Mouse (Mus musculus): ENCODE data around the gene Plcb2. TPM values are rescaled to one million over a fixed set of nuclear protein-coding genes. Genes with fewer than 3 reads are reported as not detected.

The Plcb2 gene
- polyA plus RNA-seq, 1 experiment = 0.35 TPM

DNA sequence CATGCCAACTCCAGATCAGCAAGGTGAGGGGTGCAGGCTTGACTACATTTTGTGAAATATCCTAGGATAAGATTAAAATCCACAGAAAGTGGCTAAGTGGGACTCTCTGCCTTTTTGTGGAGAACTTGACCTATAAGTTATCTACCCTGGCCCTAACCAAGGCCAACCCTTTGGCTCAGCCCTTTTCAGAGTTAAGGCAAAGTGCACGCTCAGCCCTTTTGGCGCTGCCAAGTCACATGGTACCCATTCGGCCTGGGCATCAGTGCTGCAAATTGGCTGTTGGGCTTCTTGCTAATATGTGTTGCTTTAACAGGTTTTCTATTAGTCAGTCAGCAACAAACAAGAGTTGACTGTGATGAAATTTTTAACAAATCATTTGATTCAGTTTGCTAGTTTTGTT is 40.4 kb downstream of the Plcb2 start:
- no peak for TF ChIP-seq GATA1 (IDR thresholded peaks at IDR 0.05; ENCODE audit: low read length)

DNA sequence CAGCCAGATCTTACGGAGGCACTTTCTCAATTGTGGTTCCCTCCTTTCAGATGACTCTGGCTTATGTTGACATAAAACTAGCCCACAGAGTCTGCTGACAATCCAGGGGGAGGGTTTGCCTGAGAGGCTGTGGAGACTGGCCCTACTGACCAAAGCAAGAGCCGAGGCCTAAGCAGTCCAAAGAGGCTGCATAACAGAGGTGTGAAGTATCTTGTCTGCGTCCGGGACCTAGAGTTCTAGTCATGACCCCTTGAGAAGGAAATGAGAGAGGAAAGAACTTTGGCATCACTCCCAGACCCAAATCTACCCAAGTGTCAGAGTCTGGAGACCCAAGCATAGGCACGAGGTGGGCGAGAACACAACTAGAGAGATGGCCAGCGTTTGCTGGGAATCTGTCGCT is 41.5 kb downstream of the Plcb2 start:
- no peak for TF ChIP-seq GATA1 (IDR thresholded peaks at IDR 0.05; ENCODE audit: low read length)

DNA sequence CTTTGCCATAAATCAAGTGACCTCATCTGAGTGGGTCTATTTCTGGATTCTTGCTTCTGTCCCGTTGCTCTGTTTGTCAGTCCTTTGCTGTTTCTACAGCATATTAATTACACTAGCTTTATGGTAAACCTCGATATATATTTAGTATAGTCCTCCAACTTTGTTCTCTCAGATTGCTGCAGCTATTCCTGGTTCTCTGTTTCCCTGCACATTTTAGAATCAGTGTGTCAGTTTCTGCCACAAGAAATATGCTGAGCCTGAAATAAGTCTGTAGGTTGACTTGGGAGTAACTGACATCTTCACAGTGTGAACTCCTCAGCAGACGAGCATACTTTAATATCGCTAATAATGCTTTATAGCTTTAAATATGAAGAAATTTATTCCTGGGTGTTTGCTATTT is 43.1 kb downstream of the Plcb2 start:
- TF ChIP-seq GATA1 (IDR thresholded peaks at IDR 0.05; ENCODE audit: low read length) = no peak

DNA sequence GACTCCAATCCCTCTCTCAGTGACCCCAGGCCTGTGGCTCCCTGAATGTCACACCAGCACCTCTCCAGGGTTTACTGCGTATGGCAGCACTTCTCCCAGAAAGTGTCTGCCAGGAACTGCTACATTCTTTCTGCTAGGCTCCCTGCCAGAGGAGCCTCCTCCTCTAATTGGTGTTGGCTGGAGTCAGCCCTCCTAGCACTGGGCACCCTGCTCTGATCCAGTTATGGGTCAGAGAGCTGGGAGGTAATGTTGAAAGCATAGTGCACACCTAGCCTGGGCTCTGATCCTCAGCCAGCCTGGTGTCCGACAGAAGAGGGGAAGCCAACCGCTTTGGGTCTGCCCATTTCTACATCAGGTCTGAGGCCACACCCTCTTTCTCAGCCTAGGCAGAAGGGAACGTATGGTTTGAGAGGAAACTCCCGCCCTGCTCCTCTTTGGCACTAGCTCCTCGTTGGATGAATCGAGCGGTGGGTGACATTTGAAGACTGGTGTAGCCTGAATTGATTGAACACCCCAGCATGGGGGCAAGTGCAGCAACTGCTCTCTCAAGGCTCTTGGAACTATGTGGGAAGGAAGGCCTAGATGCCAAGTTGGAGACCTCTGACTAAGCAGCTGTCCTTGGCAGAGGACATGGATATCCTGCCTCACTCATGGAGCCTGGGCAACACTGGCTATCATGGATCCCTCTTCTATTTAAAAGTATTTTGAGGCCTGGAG is 45.5 kb downstream of the Plcb2 start:
- TF ChIP-seq GATA1 (IDR thresholded peaks at IDR 0.05; ENCODE audit: low read length) = no peak

DNA sequence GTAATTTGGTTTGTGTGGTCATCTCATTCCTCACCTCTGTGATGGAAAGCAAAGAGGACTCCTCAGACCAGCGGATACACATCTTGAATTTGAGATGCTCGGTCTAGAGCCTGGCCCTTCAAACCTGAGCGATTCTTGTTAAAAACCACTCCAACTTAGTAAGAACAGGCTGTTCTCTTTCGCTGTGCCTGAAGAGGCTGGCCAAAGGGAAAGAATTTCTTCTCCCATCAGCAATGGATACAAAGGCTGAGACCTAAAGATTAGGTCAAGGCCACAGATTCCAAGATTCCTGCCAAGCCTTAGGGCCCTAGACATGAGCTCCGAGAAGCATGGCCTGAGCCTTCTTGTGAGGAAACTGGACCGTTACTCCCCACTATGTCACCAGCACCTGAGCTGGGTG is 47.3 kb downstream of the Plcb2 start:
- TF ChIP-seq GATA1 (IDR thresholded peaks at IDR 0.05; ENCODE audit: low read length) = no peak

DNA sequence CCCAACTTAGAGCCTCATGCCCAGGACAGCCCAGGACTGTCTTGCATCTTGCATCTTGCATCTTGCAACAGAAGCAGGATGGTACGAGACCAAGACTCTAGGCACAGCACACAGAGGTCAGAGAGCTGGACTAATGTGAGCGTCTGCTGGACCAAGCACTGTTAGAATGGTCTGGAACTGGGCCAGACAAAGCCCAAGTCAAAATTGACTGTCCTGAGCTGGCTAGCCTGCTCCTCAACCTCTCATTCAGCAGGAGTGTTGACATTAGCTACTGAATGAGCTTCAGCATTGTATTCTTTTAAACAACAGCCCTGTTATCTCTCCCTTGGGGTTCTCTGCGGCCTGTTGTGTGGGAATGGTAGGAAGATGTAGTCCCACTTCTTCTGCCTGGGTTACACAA is 48.7 kb downstream of the Plcb2 start:
- TF ChIP-seq GATA1 (IDR thresholded peaks at IDR 0.05; ENCODE audit: low read length) = no peak

DNA sequence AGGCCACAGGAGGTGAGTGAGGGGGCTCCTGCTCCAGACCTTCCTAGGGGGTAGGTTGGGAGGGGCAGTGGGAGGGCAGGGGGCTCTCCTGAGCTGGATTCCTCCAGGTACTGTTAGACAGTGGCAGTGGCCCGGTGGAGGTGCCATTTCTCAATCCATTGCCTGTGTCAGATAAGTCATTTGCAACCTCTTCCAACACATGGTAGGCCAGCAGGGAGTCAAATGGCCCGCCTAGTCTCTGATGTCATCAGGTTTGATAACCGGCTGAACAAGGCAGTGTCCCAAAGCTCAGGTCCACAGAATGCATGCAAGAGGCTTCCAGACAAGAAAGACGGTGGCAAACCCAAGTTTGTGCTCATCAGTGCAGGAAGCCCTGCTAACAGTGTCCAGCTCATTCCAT is 50.4 kb downstream of the Plcb2 start:
- no peak for TF ChIP-seq GATA1 (IDR thresholded peaks at IDR 0.05; ENCODE audit: low read length)

DNA sequence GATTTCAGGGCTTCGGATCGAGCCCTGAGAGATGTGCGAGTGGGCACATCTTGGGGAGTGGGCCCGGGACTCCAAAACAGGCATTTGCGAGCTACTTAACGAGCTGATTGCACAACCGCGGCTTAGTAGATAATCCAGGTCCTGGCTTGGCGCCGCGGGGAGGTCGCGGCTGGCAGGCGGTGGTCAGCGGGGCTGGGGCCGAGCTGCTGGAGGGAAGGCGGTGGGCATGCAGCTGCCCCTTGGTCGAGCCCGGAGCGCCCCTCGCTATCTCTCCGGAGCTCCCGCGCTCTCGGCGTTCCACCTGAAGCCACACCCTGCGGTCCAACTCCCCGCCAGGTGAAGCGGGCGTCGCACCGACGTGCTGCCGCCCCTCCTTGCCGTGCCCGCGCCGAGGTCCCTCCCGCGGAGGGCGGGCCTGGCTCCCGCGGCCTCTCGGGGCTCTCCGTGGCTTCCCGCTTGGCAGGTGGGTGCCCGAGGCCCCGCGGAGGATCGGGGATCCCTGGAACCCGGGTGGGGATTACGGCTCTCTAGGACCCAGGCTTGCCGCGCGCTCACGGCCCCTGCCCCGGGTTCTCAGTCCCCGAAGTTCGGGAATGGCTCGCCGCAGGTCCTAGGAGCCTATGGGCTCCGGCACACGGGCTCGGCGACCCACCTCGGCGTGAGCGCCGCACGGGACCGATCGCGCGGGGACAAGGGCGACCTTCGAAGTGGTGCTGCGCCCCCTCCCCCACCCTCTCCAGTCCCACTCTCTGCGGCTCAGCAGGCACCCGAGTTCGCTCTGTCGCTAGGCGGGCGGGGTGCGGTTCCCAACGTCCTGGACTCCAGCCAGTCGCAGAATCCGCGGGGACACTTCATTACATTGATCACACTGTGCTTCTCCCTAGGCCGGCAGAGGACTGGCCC is 51.1 kb downstream of the Plcb2 start:
- TF ChIP-seq GATA1 (IDR thresholded peaks at IDR 0.05; ENCODE audit: low read length) = no peak

DNA sequence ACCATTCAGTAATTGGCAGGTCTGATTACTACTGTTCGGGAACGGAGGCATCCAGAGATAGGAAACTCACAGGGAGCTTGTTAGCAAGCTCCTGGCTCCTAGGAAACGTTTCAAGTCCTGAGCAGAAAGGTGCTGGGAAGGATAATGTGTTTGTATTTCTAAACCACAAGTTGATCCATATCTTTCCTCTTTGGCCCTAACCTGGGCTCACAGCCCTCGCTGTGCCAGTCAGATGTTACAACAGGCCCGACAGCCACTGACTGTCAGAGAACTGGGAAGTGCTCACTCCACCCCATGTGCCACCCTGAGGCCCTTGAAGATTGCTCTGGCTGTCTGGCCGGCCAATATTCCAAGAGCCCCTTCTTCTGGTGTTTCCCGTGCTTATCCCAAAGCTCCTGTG is 53.7 kb downstream of the Plcb2 start:
- no peak for TF ChIP-seq GATA1 (IDR thresholded peaks at IDR 0.05; ENCODE audit: low read length)

DNA sequence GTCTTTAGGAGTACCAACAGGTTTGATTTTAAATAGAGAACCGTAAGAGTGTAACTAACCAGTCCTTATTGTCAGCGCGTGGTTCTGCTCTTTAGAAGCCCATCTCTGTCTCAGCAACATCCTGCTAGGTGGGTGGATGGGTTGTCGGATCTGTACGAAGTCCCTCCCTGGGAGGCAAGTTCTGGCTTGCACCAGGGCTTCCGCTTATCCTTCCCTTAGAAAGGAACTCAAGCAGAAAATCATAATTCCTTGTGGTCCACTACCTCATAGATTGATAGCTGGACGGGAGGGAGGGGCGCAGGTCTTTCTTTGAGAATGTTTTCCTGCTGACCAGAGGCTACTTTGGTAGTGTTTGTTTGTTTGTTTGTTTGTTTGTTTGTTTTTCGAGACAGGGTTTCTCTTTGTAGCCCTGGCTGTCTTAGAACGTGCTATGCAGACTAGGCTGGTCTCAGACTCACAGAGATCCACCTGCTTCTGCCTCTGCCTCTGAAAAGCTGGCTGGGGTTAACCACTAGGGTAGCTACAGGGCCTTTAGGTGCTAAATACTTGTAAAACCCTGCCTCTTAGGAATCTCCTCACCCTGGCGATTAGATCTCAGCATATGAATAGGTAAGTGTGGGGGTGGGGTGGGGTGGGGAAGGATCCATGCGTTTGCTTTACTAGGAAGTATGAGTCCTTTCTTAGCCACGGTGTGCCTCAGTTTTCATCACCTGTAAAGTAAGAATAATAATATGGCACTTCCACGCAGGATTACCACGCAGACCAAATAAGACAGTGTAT is 54.4 kb downstream of the Plcb2 start:
- no peak for TF ChIP-seq GATA1 (IDR thresholded peaks at IDR 0.05; ENCODE audit: low read length)

DNA sequence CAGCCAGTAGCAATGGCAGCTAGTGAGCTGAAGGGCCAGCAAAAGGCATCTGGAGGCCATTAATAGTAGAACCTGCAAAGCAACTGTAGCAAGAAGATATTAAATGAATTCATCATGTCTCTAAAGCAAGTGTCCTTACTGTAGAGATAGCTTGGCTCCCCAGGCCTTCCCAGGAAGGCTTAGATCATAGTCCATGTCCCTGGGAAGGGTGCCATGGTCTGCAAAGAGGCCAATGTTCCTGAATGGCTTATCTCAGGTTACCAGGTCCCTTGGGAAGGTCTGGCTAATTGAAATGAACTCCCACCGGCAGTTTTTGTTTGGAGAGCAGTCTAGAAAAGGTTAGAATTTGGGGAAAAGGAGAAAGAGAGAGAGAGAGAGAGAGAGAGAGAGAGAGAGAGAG is 56.5 kb downstream of the Plcb2 start:
- TF ChIP-seq GATA1 (IDR thresholded peaks at IDR 0.05; ENCODE audit: low read length) = no peak

DNA sequence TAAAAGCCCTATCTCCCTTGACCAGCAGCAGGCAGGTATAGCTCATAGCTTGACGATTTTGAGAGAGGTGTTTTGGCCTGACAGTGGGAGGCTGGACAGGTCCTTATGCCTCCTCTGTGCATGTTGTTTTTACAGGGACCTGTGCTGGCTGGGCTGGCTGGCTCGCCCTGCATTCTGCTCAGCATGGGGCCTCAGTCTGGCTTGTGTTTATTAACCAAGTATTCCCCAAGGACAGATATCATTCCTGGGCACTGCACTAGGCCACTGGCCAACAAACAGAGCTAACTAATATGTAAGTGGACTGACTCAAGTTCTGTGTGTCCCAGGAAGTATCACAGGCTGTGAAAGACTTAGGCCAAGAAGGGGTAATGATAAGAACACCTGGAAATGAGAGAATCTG is 58.5 kb downstream of the Plcb2 start:
- no peak for TF ChIP-seq GATA1 (IDR thresholded peaks at IDR 0.05; ENCODE audit: low read length)

DNA sequence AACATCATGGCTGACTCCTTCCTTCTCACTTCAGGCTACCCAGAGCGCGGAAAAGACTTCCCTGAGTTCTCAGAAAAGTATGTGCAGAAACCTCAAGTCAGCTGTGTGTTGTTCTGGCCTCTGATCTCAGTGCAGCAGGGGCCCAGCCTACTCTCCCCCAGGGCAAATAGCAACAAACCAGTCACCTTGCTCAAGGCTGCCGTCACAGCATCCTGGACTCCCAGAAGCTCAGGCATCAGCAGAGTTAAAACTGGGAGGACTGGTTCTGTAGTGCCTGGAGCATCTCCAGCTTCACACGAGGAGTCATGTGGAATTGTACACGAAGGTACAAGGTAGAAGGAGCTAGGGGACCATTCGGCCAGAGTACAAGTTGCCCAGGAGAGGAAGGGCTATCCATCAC is 59.0 kb downstream of the Plcb2 start:
- TF ChIP-seq GATA1 (IDR thresholded peaks at IDR 0.05; ENCODE audit: low read length) = no peak

DNA sequence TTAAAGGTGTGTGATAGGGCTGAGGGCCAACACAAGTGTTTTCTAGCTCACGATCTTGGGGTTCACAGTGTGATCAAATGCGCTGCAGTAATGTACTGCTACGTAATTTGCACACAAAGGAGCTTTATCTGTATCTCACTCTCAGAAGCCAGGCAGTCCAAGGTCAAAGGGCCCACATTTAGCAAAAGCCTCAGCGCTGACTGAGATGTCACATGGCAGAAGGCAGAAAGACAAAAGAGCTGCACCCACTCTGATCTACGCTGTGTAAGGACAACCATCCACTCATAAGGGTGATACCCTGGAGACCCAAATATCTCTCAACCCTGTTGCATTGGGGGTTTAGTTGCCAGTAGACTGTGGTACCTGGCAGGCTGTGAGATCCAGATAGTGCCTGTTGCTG is 61.1 kb downstream of the Plcb2 start:
- no peak for TF ChIP-seq GATA1 (IDR thresholded peaks at IDR 0.05; ENCODE audit: low read length)

DNA sequence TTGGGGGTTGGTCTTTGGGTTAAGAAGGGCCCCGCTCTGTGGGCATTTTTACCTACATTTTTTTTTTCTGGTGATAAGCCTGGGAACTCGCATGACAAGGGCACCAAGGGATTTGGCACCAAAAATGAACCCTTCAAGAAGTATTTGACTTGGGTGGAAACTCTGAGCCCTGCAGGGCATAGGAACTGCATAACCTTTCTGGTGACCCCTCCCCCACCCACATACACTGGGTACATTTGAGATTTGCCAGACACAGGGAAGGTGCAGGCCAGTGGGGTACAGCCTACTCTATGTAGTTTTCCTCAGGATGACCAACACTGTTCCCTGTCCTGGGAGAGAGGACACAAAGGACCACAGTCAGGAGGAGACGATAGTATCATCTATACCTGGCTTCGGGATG is 62.6 kb downstream of the Plcb2 start:
- TF ChIP-seq GATA1 (IDR thresholded peaks at IDR 0.05; ENCODE audit: low read length) = no peak

DNA sequence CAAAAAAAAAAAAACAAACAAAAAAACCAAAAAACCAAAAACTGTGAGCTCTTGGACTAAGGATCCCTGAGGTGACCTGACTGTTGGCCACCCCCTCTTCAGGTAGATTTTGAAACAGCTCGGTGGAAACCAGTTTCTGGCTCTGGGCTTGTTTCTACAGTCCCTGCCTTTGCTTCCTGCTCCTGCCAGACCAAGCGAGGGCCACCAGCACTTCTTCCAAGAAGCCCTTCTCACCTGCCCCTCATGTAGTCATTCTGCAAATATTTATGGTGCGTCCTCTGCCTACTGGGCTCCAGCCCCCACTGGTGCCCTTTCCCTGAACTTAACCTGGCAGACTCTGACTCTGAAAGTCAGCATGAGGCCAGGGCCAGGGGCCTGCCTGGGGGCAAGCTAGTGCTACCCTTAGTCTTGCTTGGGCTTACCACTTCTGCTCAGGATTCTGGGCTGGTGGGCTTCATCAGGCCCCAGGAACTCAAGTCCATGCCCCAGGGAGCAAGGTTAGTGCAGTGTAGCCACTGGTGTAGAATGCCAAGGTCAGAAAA is 63.2 kb downstream of the Plcb2 start:
- no peak for TF ChIP-seq GATA1 (IDR thresholded peaks at IDR 0.05; ENCODE audit: low read length)
